Mouse (Mus musculus) neutrophil, adult 65 days (primary cell): ENCODE results near the gene Oas2. TPM values are rescaled to one million over a fixed set of nuclear protein-coding genes. Genes with fewer than 3 reads are reported as not detected.

ENCODE experiments used
- total RNA-seq: library from RNA; stranded (reverse); gene quantifications from 2 replicates; pipeline ENCODE4 v1.2.4, GENCODE M21; 2023

The Oas2 gene
- 4.9 and 8.2 TPM in 2 replicates for total RNA-seq

GRCm38 (mm10) chr5:120749688-120750087 lies at the start of gene Oas2:
Oas2 (minus strand) TSS chr5:120749853.

GRCm38 (mm10) chr5:120795480-120796034 lies 45.9 kb upstream of the Oas2 start, which contains the start of gene Oas1e:
Oas1e (minus strand) TSS chr5:120795530.

GRCm38 (mm10) chr5:120777478-120777877 lies 27.8 kb upstream of the Oas2 start, which contains the start of gene Oas3:
Oas3 (minus strand) TSS chr5:120777661.

GRCm38 (mm10) chr5:120711827-120712226 lies 37.8 kb downstream of the Oas2 start, which contains the start of gene Dtx1:
Dtx1 (minus strand) TSS chr5:120711927.

Other genes with a start within 250 kb of the Oas2 start
- 14.1 and 17.7 TPM in 2 replicates for gene Plbd2, start 246.2 kb downstream of the Oas2 start, total RNA-seq
- 145 and 150 TPM in 2 replicates for gene Slc8b1, start 238.7 kb downstream of the Oas2 start, total RNA-seq
- gene Tpcn1, start 161.2 kb downstream of the Oas2 start, total RNA-seq, result 36.3 and 43.6 TPM in 2 replicates
- not detected in 2 replicates for gene Iqcd, start 160.8 kb downstream of the Oas2 start, total RNA-seq
- gene Rita1, start 137.3 kb downstream of the Oas2 start, total RNA-seq, result 1.0 and 1.7 TPM in 2 replicates
- 50.8 and 56.9 TPM in 2 replicates for gene Ddx54, start 137.1 kb downstream of the Oas2 start, total RNA-seq
- gene Cfap73, start 115.6 kb downstream of the Oas2 start, total RNA-seq, result not detected in 2 replicates
- 0.66 and 1.3 TPM in 2 replicates for gene Rasal1, start 101.0 kb downstream of the Oas2 start, total RNA-seq
- 0.43 and 0.76 TPM in 2 replicates for gene Dtx1, start 37.9 kb downstream of the Oas2 start, total RNA-seq
- gene Oas3, start 27.8 kb upstream of the Oas2 start, total RNA-seq, result 9.8 and 22.2 TPM in 2 replicates
- gene Oas1e, start 45.7 kb upstream of the Oas2 start, total RNA-seq, result not detected in 2 replicates
- 1.9 and 3.5 TPM in 2 replicates for gene Oas1c, start 62.7 kb upstream of the Oas2 start, total RNA-seq
- gene Oas1f, start 97.5 kb upstream of the Oas2 start, total RNA-seq, result not detected in 2 replicates
- gene Oas1h, start 111.6 kb upstream of the Oas2 start, total RNA-seq, result not detected in 2 replicates
- gene Oas1g, start 137.8 kb upstream of the Oas2 start, total RNA-seq, result 0.54 and 1.6 TPM in 2 replicates
- gene Oas1a, start 157.7 kb upstream of the Oas2 start, total RNA-seq, result 2.8 and 10.6 TPM in 2 replicates
- gene Oas1d, start 164.7 kb upstream of the Oas2 start, total RNA-seq, result not detected in 2 replicates